Mouse (Mus musculus) small intestine, adult 2 months (tissue): ENCODE results near the gene Mak.

Experiments
- CTCF ChIP-seq: fragments of 200-500 bp; IDR thresholded peaks from 2 replicates; pipeline ENCODE4 v1.5.1; 2012; ENCODE audit warnings: low read depth, mild to moderate bottlenecking, control low read depth, inconsistent platforms, low read length, moderate library complexity, mixed read lengths; ENCODE audit not compliant: insufficient replicate concordance, insufficient read length; ENCODE audit errors: extremely low read depth
- POLR2A ChIP-seq: fragments of 200-500 bp; IDR thresholded peaks from 2 replicates; pipeline ENCODE4 v1.6.1; 2012; ENCODE audit warnings: low read depth, mild to moderate bottlenecking, control low read depth, inconsistent platforms, low read length, moderate library complexity

DNA sequence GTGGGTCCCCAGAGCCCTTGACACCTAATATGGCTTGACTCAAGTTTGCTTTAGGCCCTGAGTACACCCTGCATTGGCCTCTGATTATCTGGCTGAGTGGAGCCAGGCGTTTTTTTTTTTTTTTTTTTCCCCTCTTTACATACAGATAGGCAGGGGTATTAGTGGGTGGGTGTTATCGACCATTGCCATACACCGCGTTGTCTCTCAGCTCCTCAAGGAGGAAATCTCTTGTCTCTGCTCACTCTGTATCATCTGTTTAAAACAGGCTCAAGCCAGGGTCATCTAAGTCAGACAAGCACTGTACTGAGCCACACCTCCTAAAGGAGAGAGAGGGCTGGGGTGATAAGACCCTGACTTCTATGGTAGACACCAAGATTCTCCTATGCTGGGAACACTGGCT, 61.7 kb downstream of the Mak start:
- TF ChIP-seq POLR2A (no peak), CTCF (no peak)
